Mouse (Mus musculus): Measurements from ENCODE around the gene Dynlrb1. TPM values are rescaled to one million over a fixed set of nuclear protein-coding genes. Genes with fewer than 3 reads are reported as not detected.

The Dynlrb1 gene
- polyA plus RNA-seq, 2 experiments, result 149 to 178 TPM

DNA sequence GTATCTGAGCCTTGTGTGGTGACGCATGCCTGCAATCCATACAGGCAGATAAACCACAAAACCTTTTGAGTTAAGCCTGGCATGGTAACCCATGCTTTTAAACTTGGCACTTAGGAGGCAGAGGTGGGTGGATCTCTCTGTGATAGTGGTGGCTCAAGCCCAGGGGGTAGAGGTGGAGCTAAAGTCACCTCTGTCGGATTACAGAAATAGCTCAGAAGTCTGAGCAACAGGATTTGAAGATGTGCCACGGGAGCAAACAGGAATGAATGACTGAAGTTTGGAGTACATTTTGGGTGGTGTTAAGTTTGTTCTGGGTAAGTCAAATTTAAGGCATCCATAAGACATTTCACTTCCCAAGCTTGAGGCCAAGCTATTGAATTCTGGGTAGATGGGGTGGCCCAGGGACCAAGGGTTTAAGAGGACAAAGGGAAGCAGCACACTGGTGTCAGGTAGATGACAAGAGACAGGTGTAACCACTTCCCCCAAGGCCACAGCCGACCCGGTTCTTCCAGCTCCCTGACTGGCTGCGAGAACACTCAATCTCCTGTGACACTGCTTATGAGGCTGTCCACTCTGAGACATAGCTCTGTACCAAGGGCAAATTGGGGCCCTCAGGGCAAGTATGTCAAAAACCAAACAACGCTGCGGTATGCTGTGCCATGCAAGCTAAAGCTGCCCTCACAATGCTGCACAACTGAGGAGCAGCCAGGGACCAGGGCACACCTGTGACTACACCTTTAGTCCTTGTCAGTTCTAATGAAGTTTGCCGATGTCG lies 36.2 kb downstream of the Dynlrb1 start:
- DNase-seq (ENCODE audit: low read depth in 3 of 3, low spot score in 3 of 3), result no peak
- whole genome bisulfite sequencing (ENCODE audit: insufficient replicate concordance), result 64% methylated on average over 10 of the region's 10 CpGs
- Histone ChIP-seq H3K9ac (replicated peaks) (no peak overlapping the region), H3K9me3 (ENCODE audit: control insufficient read depth, low read length) (no peaks in the 10 kb centered on the region), H3K27me3 (ENCODE audit: control insufficient read depth, insufficient read depth, low read length) (no peaks in the 10 kb centered on the region), H3K27ac (no peak overlapping the region), H3K36me3 (replicated peaks; ENCODE audit: control insufficient read depth, insufficient read depth, low read depth) (no peaks in the 10 kb centered on the region), H3K4me3 (ENCODE audit: insufficient read depth in 1 of 2, low read depth in 2 of 2, low read length in 2 of 2) (no peak overlapping the region), H3K4me1 (replicated peaks; ENCODE audit: control insufficient read depth in 2 of 2, insufficient read depth in 2 of 2, low read length in 1 of 2) (peaks cover 3% of the 10 kb centered on the region in 2 experiments; a peak in 2 of 4 replicates), H3K4me2 (ENCODE audit: low read depth) (no peak overlapping the region)
- TF ChIP-seq CTCF (IDR thresholded peaks at IDR 0.05; ENCODE audit: low read depth), result no peak
- TF ChIP-seq EP300 (IDR thresholded peaks at IDR 0.05; ENCODE audit: low read depth), result no peak
- no peak for ATAC-seq (ENCODE audit: insufficient read depth)

DNA sequence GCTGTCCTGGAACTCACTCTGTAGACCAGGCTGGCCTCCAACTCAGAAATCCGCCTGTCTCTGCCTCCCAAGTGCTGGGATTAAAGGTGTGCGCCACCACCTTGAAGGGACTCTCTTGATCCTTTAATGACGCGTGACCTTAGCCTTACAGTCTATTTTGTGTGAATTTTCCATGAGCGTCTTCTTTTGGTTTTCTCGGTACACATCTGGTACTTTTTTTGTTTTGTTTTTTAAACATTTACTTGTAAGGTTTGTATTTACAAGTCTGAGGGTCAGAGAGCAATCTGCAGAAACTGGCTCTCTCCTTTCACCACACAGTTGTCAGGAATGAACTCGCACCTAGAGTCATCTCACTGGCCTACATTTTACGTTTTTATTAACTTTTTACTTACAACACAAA lies 37.3 kb downstream of the Dynlrb1 start:
- WGBS (ENCODE audit: insufficient replicate concordance), result 73% methylated on average over 8 of the region's 8 CpGs
- Histone ChIP-seq H3K9ac (replicated peaks) (no peak overlapping the region), H3K27ac (no peak overlapping the region), H3K9me3 (ENCODE audit: control insufficient read depth, low read length) (no peaks in the 10 kb centered on the region), H3K4me3 (ENCODE audit: insufficient read depth in 1 of 2, low read depth in 2 of 2, low read length in 2 of 2) (no peak overlapping the region), H3K4me2 (ENCODE audit: low read depth) (no peak overlapping the region), H3K27me3 (ENCODE audit: control insufficient read depth, insufficient read depth, low read length) (no peaks in the 10 kb centered on the region), H3K4me1 (replicated peaks; ENCODE audit: control insufficient read depth in 2 of 2, insufficient read depth in 2 of 2, low read length in 1 of 2) (peaks cover 3% of the 10 kb centered on the region in 2 experiments; a peak in 2 of 4 replicates), H3K36me3 (replicated peaks; ENCODE audit: control insufficient read depth, insufficient read depth, low read depth) (no peaks in the 10 kb centered on the region)
- TF ChIP-seq CTCF (IDR thresholded peaks at IDR 0.05; ENCODE audit: low read depth) (no peak), EP300 (IDR thresholded peaks at IDR 0.05; ENCODE audit: low read depth) (no peak)
- ATAC-seq (ENCODE audit: insufficient read depth) (no peak), DNase-seq (ENCODE audit: low read depth in 3 of 3, low spot score in 3 of 3) (no peak)

DNA sequence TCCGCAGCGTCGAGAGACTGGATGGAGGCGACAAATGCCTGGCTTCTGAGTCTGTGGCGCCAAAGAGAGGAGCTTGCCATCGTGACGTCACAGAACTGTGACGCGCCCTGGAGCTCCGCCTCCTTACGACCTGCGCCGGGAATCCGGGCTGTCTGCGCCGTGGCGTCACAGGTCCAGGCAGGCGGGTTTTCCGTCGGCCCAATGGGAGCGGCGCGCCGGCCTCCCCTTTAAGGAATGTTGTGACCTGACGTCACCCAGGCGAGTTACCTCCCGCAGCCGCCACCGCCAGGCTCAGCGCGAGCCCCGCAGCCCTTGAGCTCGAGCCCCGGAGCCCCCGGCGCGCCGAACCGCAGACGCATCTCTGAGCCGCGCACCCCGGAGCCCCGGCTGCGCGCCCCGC lies 39.9 kb downstream of the Dynlrb1 start, which contains the start of gene Map1lc3a:
Gene Map1lc3a (plus strand): TSS at position 103 of the 400 bp plus-strand sequence.
- DNase-seq (ENCODE audit: low read depth in 3 of 3, low spot score in 3 of 3), result peak; percentile 86 to 89 (median 89)
- TF ChIP-seq CTCF (IDR thresholded peaks at IDR 0.05; ENCODE audit: low read depth), result no peak
- TF ChIP-seq EP300 (IDR thresholded peaks at IDR 0.05; ENCODE audit: low read depth), result no peak
- 1% methylated on average over 47 of the region's 47 CpGs for WGBS (ENCODE audit: insufficient replicate concordance)

DNA sequence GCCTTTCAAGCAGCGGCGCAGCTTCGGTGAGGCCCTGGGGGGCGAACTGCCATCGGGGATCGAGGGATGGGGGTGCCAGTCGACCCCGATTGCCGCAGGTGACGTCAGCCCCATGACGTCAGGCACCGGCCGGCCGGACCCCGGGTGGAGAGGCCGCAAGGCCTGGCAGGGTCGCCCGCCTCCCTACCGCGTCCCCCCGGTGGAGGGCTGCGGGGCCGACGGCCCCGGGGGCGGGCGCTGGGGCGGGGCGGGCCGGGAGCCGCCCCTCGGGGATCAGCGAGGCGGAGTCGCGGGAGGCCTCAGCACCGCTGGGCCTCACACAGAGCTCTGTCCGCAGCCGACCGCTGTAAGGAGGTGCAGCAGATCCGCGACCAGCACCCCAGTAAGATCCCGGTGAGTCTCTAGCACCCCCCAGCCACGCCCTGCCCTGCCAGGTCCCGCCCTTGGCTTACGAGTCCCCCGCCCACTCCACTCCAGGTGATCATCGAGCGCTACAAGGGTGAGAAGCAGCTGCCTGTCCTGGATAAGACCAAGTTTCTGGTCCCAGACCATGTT lies 40.4 kb downstream of the Dynlrb1 start:
- Histone ChIP-seq H3K27me3 (ENCODE audit: control insufficient read depth, insufficient read depth, low read length) (no peaks in the 10 kb centered on the region), H3K9ac (replicated peaks) (peak overlapping the region; percentile 81), H3K9me3 (ENCODE audit: control insufficient read depth, low read length) (no peaks in the 10 kb centered on the region), H3K4me3 (ENCODE audit: insufficient read depth in 1 of 2, low read depth in 2 of 2, low read length in 2 of 2) (peak overlapping the region; percentile 72 to 97), H3K27ac (no peak overlapping the region; the same call in 1 of the 2 replicates), H3K4me1 (replicated peaks; ENCODE audit: control insufficient read depth in 2 of 2, insufficient read depth in 2 of 2, low read length in 1 of 2) (peaks cover 3% of the 10 kb centered on the region in 2 experiments; a peak in 2 of 4 replicates), H3K36me3 (replicated peaks; ENCODE audit: control insufficient read depth, insufficient read depth, low read depth) (no peaks in the 10 kb centered on the region), H3K4me2 (ENCODE audit: low read depth) (peak overlapping the region; percentile 97)
- DNase-seq (ENCODE audit: low read depth in 3 of 3, low spot score in 3 of 3) (peak; percentile 45 to 56 (median 52)), ATAC-seq (ENCODE audit: insufficient read depth) (peak; percentile 90)
- 1% methylated on average over 42 of the region's 49 CpGs for WGBS (ENCODE audit: insufficient replicate concordance)
- TF ChIP-seq EP300 (IDR thresholded peaks at IDR 0.05; ENCODE audit: low read depth), result no peak
- no peak for TF ChIP-seq CTCF (IDR thresholded peaks at IDR 0.05; ENCODE audit: low read depth)

More for the DNA sequence above, 39.9 kb downstream of the Dynlrb1 start, which contains the start of gene Map1lc3a:
- peak within 1 kb of the TSS; percentile 72 to 97 for H3K4me3 ChIP-seq (ENCODE audit: insufficient read depth in 1 of 2, low read depth in 2 of 2, low read length in 2 of 2)
- no peaks in the 10 kb centered on the region for H3K27me3 ChIP-seq (ENCODE audit: control insufficient read depth, insufficient read depth, low read length)
- H3K9ac ChIP-seq (replicated peaks), result peak within 1 kb of the TSS; percentile 81
- no peaks in the 10 kb centered on the region for H3K36me3 ChIP-seq (replicated peaks; ENCODE audit: control insufficient read depth, insufficient read depth, low read depth)
- ATAC-seq (ENCODE audit: insufficient read depth), result peak; percentile 89
- peak within 1 kb of the TSS; percentile 97 for H3K4me2 ChIP-seq (ENCODE audit: low read depth)
- H3K4me1 ChIP-seq (replicated peaks; ENCODE audit: control insufficient read depth in 2 of 2, insufficient read depth in 2 of 2, low read length in 1 of 2), result peaks cover 3% of the 10 kb centered on the region in 2 experiments; a peak in 2 of 4 replicates
- H3K27ac ChIP-seq, result no peak within 1 kb of the TSS; the same call in 1 of the 2 replicates
- no peaks in the 10 kb centered on the region for H3K9me3 ChIP-seq (ENCODE audit: control insufficient read depth, low read length)

GRCm38 (mm10) chr2:155277721-155278120 lies 41.4 kb downstream of the Dynlrb1 start:
- DNase-seq (ENCODE audit: low read depth in 3 of 3, low spot score in 3 of 3) (no peak), ATAC-seq (ENCODE audit: insufficient read depth) (no peak)
- no peak overlapping the region for H3K4me2 ChIP-seq (ENCODE audit: low read depth)
- no peaks in the 10 kb centered on the region for H3K9me3 ChIP-seq (ENCODE audit: control insufficient read depth, low read length)
- H3K36me3 ChIP-seq (replicated peaks; ENCODE audit: control insufficient read depth, insufficient read depth, low read depth), result no peaks in the 10 kb centered on the region
- H3K4me1 ChIP-seq (replicated peaks; ENCODE audit: control insufficient read depth in 2 of 2, insufficient read depth in 2 of 2, low read length in 1 of 2), result peaks cover 3% of the 10 kb centered on the region in 2 experiments; a peak in 2 of 4 replicates
- no peak overlapping the region for H3K27ac ChIP-seq
- 84% methylated on average over 2 of the region's 2 CpGs for WGBS (ENCODE audit: insufficient replicate concordance)
- no peak overlapping the region for H3K4me3 ChIP-seq (ENCODE audit: insufficient read depth in 1 of 2, low read depth in 2 of 2, low read length in 2 of 2)
- TF ChIP-seq EP300 (IDR thresholded peaks at IDR 0.05; ENCODE audit: low read depth) (no peak), CTCF (IDR thresholded peaks at IDR 0.05; ENCODE audit: low read depth) (no peak)
- no peaks in the 10 kb centered on the region for H3K27me3 ChIP-seq (ENCODE audit: control insufficient read depth, insufficient read depth, low read length)
- H3K9ac ChIP-seq (replicated peaks), result no peak overlapping the region

All from liver, embryonic 14.5 days (tissue).